Mouse (Mus musculus): Measurements from ENCODE around the gene Ift88. TPM values are rescaled to one million over a fixed set of nuclear protein-coding genes. Genes with fewer than 3 reads are reported as not detected.

The Ift88 gene
- polyA plus RNA-seq, 1 experiment from 2014 or later: 6.1 TPM

DNA sequence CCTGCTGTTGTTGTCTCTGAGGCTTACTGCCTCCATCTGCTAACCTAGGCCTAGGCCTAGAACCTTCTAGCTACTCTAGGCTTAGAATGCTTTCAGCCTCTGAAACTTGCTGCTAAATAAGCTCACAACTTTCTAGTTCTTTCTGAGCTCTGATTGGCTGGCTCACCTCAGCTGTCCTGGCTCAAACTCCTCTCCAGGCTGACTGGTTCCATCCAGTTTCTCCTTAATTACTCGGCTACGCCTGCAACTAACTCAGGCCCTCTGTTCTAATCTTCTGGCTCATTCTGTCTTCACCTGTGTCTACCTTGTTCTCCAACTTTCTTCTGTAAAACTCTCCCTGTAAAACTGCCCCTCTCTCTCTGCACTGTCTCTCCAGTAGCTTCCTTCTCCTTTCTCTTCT lies 28.4 kb upstream of the Ift88 start:
- ATAC-seq (replicated peaks; ENCODE audit: extremely low read depth, insufficient read depth, low FRiP score): no peak
- H3K27ac ChIP-seq (ENCODE audit: low read length): no peak overlapping the region
- H3K36me3 ChIP-seq (ENCODE audit: control insufficient read depth, insufficient read depth): no peaks in the 10 kb centered on the region
- H3K4me1 ChIP-seq (ENCODE audit: control insufficient read depth, insufficient read depth, low read length): peaks cover 6% of the 10 kb centered on the region; the same call in 1 of the 2 replicates
- no peak overlapping the region for H3K4me2 ChIP-seq (ENCODE audit: low read depth, low read length)
- no peaks in the 10 kb centered on the region for H3K27me3 ChIP-seq (ENCODE audit: control insufficient read depth, insufficient read depth, low read length)
- WGBS: 79% methylated on average over 2 of the region's 2 CpGs
- no peak overlapping the region for H3K4me3 ChIP-seq (ENCODE audit: low read length)
- no peaks in the 10 kb centered on the region for H3K9me3 ChIP-seq (replicated peaks; ENCODE audit: control insufficient read depth, low read length)
- no peak overlapping the region for H3K9ac ChIP-seq (ENCODE audit: low read length)

DNA sequence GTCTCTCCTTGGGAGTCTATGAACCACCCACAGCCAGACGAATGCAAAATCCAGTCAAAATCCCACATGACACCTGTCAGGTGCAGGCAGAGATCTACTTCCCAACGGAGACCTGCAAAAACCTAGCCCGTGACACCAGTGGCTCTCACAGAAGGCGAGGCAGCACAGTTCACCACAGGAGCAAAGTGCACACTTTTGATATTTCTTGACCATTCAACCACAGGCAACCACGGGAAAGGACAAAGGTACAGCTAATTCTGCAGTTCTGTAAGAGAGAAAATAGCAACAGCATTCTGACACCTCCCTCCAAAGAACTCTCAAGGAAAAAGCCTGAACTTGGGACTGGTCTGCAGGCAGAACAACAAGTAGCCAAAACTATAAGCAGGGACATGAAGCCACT lies 26.6 kb upstream of the Ift88 start:
- no peaks in the 10 kb centered on the region for H3K36me3 ChIP-seq (ENCODE audit: control insufficient read depth, insufficient read depth)
- H3K9me3 ChIP-seq (replicated peaks; ENCODE audit: control insufficient read depth, low read length): no peaks in the 10 kb centered on the region
- H3K9ac ChIP-seq (ENCODE audit: low read length): no peak overlapping the region
- H3K4me3 ChIP-seq (ENCODE audit: low read length): no peak overlapping the region
- no peak overlapping the region for H3K4me2 ChIP-seq (ENCODE audit: low read depth, low read length)
- H3K4me1 ChIP-seq (ENCODE audit: control insufficient read depth, insufficient read depth, low read length): peaks cover 6% of the 10 kb centered on the region; the same call in 1 of the 2 replicates
- WGBS: 78% methylated on average over 5 of the region's 5 CpGs
- ATAC-seq (replicated peaks; ENCODE audit: extremely low read depth, insufficient read depth, low FRiP score): no peak
- no peak overlapping the region for H3K27ac ChIP-seq (ENCODE audit: low read length)
- no peaks in the 10 kb centered on the region for H3K27me3 ChIP-seq (ENCODE audit: control insufficient read depth, insufficient read depth, low read length)

DNA sequence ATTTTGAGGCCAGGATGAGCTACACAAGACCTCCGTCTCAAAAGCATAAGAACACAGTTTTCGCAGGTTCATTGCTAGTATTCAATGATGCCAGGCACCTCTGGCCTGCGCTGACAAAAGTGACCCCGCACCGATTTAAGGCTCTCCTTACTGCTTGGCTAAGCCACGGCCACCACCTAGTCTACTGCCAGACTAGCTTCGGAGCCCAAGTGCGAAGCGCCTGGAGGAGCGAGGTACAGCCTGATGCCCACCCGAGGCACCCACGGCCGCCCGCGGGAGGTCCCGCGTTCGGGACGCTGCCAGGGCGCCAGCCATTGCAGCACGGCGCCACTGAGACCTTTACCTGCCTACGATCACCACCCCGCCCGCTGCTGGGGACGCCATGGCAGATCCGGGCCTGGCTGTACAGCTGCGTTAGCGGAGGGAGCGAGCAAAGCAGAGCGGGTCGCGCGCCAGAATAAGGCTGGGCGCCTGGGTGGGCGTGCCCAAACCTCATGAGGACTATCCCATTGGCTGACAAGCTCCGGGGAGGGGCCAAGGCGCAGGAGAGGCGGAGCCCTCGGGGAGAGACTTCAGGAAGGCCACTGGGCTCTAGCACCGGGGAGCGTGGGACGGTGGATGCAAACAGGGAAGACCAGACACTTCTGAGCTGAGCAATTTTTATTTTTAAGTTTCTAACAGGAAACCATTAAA lies 25.7 kb upstream of the Ift88 start, which contains the start of gene Cryl1:
Cryl1 (minus strand) TSS at position 465 of the 693 bp plus-strand sequence.
- Histone ChIP-seq H3K4me1 (ENCODE audit: control insufficient read depth, insufficient read depth, low read length) (peaks cover 6% of the 10 kb centered on the region; the same call in 1 of the 2 replicates), H3K9me3 (replicated peaks; ENCODE audit: control insufficient read depth, low read length) (no peaks in the 10 kb centered on the region), H3K27ac (ENCODE audit: low read length) (peak within 1 kb of the TSS; percentile 73), H3K9ac (ENCODE audit: low read length) (peak within 1 kb of the TSS; percentile 81), H3K27me3 (ENCODE audit: control insufficient read depth, insufficient read depth, low read length) (no peaks in the 10 kb centered on the region), H3K4me3 (ENCODE audit: low read length) (peak within 1 kb of the TSS; percentile 69), H3K4me2 (ENCODE audit: low read depth, low read length) (peak within 1 kb of the TSS; percentile 85), H3K36me3 (ENCODE audit: control insufficient read depth, insufficient read depth) (no peaks in the 10 kb centered on the region)
- 2% methylated on average over 43 of the region's 43 CpGs for WGBS
- peak; percentile 100 for ATAC-seq (replicated peaks; ENCODE audit: extremely low read depth, insufficient read depth, low FRiP score)

DNA sequence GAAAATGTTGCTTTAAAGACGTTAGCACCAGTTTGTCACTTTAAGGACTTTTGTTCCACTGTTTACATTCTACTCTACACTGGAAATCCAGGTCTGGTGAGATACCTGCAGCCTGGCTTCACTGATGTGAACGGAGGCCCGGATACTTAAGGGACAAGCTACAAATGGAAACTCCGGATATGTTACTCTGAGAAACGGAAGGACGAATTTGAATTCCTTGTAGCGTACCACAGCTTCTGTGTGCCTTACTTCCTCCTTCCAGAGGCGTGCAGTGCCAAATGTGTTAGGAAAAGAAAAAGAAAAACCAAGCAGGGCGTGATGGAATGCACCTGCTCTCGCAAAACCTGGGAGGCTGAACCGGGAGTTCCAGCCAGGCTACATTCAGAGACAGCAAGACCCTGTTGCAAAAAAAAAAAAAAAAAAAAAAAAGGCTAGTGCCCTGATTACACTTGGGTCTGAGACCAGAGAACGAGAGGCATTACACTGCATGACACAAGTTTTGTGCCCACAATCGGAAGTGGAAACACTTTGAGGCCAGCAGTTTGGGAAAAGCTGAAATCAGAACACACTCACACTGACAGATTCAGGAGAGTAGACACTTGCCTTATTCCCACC lies 24.9 kb upstream of the Ift88 start:
- Histone ChIP-seq H3K4me2 (ENCODE audit: low read depth, low read length) (peak overlapping the region; percentile 85), H3K36me3 (ENCODE audit: control insufficient read depth, insufficient read depth) (no peaks in the 10 kb centered on the region), H3K27ac (ENCODE audit: low read length) (peak overlapping the region; percentile 73), H3K9me3 (replicated peaks; ENCODE audit: control insufficient read depth, low read length) (no peaks in the 10 kb centered on the region), H3K27me3 (ENCODE audit: control insufficient read depth, insufficient read depth, low read length) (no peaks in the 10 kb centered on the region), H3K4me3 (ENCODE audit: low read length) (peak overlapping the region; percentile 69), H3K4me1 (ENCODE audit: control insufficient read depth, insufficient read depth, low read length) (peaks cover 6% of the 10 kb centered on the region; the same call in 1 of the 2 replicates), H3K9ac (ENCODE audit: low read length) (peak overlapping the region; percentile 81)
- ATAC-seq (replicated peaks; ENCODE audit: extremely low read depth, insufficient read depth, low FRiP score): peak; percentile 42
- WGBS: 12% methylated on average over 13 of the region's 13 CpGs

DNA sequence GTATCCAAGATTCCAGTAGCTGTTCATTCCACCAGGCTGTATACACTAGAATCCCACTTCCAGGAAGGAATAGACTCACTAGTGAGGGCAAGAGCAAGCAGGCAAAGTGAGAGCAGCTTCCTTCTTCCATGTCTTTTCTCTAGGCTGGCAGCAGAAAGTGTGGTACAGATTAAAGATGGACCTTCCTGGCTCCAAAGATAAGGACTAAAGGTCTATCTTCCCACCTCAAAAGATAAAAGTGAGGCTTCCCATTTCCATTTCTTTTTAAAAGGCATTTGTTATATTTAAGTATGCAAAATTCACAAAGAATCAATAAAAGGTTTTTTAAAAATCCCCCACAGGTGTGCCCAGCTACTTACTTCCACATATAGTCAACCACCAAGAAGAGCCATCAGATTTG lies 21.0 kb upstream of the Ift88 start:
- no peak for ATAC-seq (replicated peaks; ENCODE audit: extremely low read depth, insufficient read depth, low FRiP score)
- Histone ChIP-seq H3K9me3 (replicated peaks; ENCODE audit: control insufficient read depth, low read length) (no peaks in the 10 kb centered on the region), H3K9ac (ENCODE audit: low read length) (no peak overlapping the region), H3K27ac (ENCODE audit: low read length) (no peak overlapping the region), H3K4me3 (ENCODE audit: low read length) (no peak overlapping the region), H3K27me3 (ENCODE audit: control insufficient read depth, insufficient read depth, low read length) (no peaks in the 10 kb centered on the region), H3K36me3 (ENCODE audit: control insufficient read depth, insufficient read depth) (no peaks in the 10 kb centered on the region), H3K4me1 (ENCODE audit: control insufficient read depth, insufficient read depth, low read length) (peaks cover 14% of the 10 kb centered on the region), H3K4me2 (ENCODE audit: low read depth, low read length) (no peak overlapping the region)

DNA sequence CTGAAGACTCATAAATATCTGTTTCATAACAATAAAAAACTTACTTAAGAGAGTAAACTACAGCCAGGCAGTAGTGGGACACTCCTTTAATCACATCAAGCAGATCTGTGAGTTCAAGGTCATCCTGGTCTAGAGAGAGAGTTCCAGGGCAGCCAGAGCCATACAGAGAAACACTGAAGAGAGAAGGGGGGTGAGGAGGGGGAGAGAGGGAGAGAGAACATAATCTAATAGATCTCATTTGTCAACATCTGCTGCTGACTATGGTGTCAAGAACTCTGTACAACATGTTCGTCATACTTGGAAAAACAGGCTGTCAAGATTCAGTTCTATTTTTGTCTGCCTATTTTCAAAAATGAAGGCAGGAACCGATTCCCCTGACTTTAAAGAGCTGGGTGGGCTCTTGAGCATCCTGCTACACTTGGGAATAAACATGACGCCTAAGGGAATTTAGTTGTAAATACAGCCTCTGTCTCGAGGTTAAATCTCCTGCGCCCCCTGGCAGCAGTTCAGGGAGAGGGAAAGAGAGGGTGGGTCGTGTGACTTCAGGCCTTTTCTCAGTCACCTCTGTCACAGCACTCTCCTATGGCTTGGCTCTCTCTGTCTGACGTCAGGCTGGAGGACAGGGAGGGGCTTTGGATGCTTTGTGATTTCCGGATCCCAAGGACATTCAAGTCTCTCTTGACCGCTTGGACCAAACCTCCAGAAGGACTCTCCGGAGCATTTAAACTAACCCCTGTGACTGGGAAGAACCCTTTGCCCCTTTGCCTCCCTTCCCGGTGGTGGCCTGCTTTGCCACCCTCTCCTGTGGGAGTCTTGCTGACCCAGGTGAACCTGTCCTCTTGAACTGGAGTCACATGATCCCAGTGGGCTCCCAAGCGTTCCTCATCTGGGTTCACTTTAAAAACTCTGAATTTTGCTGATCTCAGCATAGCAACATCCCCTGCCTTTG lies 16.5 kb upstream of the Ift88 start:
- H3K9me3 ChIP-seq (replicated peaks; ENCODE audit: control insufficient read depth, low read length): no peaks in the 10 kb centered on the region
- WGBS: 3% methylated on average over 12 of the region's 12 CpGs
- H3K4me1 ChIP-seq (ENCODE audit: control insufficient read depth, insufficient read depth, low read length): peaks cover 9% of the 10 kb centered on the region
- H3K4me2 ChIP-seq (ENCODE audit: low read depth, low read length): peak overlapping the region; percentile 27
- H3K27ac ChIP-seq (ENCODE audit: low read length): no peak overlapping the region
- no peaks in the 10 kb centered on the region for H3K27me3 ChIP-seq (ENCODE audit: control insufficient read depth, insufficient read depth, low read length)
- peak; percentile 77 for ATAC-seq (replicated peaks; ENCODE audit: extremely low read depth, insufficient read depth, low FRiP score)
- H3K36me3 ChIP-seq (ENCODE audit: control insufficient read depth, insufficient read depth): no peaks in the 10 kb centered on the region
- peak overlapping the region; percentile 24 for H3K9ac ChIP-seq (ENCODE audit: low read length)
- peak overlapping the region; percentile 8; the same call in 1 of the 2 replicates for H3K4me3 ChIP-seq (ENCODE audit: low read length)

DNA sequence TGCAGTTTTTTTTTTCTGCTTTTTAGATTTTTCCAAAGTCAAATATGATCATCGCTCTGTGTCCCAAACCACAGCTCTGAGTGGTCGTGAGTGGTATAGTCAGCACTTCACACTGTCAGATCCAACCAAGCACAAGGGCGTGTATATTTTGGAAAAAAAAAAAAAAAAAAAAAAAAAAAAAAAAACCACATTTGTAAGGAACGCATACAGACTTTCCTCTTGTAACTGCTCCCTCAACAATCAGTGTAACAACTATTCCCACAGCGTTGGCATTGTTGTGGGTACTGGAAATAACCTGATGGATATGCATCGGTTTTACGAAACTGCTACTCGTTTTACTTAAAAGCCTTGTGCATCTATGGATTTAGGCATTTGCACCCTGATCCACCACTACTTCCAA lies 15.8 kb upstream of the Ift88 start:
- H3K4me1 ChIP-seq (ENCODE audit: control insufficient read depth, insufficient read depth, low read length): peaks cover 9% of the 10 kb centered on the region
- H3K27me3 ChIP-seq (ENCODE audit: control insufficient read depth, insufficient read depth, low read length): no peaks in the 10 kb centered on the region
- no peak overlapping the region for H3K4me3 ChIP-seq (ENCODE audit: low read length)
- H3K36me3 ChIP-seq (ENCODE audit: control insufficient read depth, insufficient read depth): no peaks in the 10 kb centered on the region
- no peaks in the 10 kb centered on the region for H3K9me3 ChIP-seq (replicated peaks; ENCODE audit: control insufficient read depth, low read length)
- no peak overlapping the region for H3K4me2 ChIP-seq (ENCODE audit: low read depth, low read length)
- ATAC-seq (replicated peaks; ENCODE audit: extremely low read depth, insufficient read depth, low FRiP score): no peak
- no peak overlapping the region for H3K9ac ChIP-seq (ENCODE audit: low read length)
- 75% methylated on average over 8 of the region's 8 CpGs for WGBS
- H3K27ac ChIP-seq (ENCODE audit: low read length): no peak overlapping the region

DNA sequence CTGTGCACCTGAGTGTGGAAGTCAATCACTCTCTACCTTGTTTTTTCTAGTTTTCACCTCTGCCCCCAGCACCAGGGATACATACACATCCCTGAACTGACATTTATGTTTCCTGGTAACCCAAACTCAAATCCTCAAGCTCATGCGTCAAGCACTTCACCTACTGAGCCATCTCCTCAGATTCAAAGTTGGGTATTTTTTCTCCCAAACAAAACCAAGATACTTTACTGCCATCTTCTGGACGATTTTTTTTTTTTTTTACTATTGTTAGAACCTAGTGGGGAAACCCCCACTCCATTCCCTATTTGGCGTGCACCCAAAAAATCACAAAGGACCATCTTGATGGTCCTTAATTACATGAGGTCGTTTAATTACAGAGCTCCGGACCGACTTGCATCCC lies 14.8 kb upstream of the Ift88 start:
- H3K9ac ChIP-seq (ENCODE audit: low read length): no peak overlapping the region
- H3K4me2 ChIP-seq (ENCODE audit: low read depth, low read length): no peak overlapping the region
- 20% methylated on average over 6 of the region's 6 CpGs for WGBS
- no peak overlapping the region for H3K4me3 ChIP-seq (ENCODE audit: low read length)
- H3K36me3 ChIP-seq (ENCODE audit: control insufficient read depth, insufficient read depth): no peaks in the 10 kb centered on the region
- H3K9me3 ChIP-seq (replicated peaks; ENCODE audit: control insufficient read depth, low read length): no peaks in the 10 kb centered on the region
- no peak for ATAC-seq (replicated peaks; ENCODE audit: extremely low read depth, insufficient read depth, low FRiP score)
- H3K27me3 ChIP-seq (ENCODE audit: control insufficient read depth, insufficient read depth, low read length): no peaks in the 10 kb centered on the region
- no peak overlapping the region for H3K27ac ChIP-seq (ENCODE audit: low read length)
- H3K4me1 ChIP-seq (ENCODE audit: control insufficient read depth, insufficient read depth, low read length): peaks cover 9% of the 10 kb centered on the region

Data from heart, embryonic 16.5 days (tissue).